Mouse (Mus musculus): ENCODE data around the gene Ptpn23. TPM values are rescaled to one million over a fixed set of nuclear protein-coding genes. Genes with fewer than 3 reads are reported as not detected.
"Not testable (repeated sequence)": the region's sequence is repeated elsewhere in the genome, so short reads cannot be mapped to it uniquely, and the experiment has no call there.

The Ptpn23 gene
- polyA plus RNA-seq, 1 experiment: 7.8 TPM

DNA sequence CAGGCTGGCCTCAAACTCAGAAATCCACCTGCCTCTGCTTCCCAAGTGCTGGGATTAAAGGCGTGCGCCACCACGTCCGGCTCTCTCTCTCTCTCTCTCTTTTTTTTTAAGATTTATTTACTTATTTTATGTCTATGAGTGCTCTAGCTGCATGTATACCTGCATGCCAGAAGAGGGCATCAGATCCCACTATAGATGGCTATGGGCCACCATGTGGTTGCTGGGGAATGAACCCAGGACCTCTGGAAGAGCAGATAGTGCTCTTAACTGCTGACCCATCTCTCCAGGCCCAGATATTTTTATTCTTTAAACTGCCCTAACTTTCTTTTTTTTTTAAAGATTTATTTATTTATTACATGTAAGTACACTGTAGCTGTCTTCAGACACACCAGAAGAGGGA lies 4.8 kb downstream of the Ptpn23 start:
- not testable (repeated sequence) for H3K4me1 ChIP-seq (ENCODE audit: control insufficient read depth, insufficient read depth, insufficient read length, low read length); H3K27ac ChIP-seq (replicated peaks; ENCODE audit: low read depth, low read length); H3K4me3 ChIP-seq (ENCODE audit: insufficient read depth, low read depth, low read length)

DNA sequence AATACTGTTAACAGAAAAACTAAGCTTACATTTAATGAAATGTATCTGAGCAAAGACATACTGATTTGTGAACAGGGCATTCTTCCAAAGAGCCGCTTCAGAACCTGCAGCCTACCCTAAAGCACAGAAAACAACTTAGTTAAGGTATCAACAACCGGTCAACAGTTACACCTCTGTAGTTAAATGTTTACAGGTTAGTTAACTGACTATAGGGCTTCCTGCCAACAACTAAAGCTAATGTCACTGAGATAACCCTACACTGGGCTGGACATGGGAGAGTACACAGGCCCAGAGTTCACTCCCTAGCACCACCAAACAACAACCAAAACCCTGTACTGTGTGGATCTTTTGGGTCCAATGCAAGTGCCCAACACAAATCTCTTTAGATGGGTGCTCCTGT lies 5.3 kb downstream of the Ptpn23 start:
- no peak overlapping the region for H3K4me3 ChIP-seq (ENCODE audit: insufficient read depth, low read depth, low read length)
- no peak overlapping the region for H3K27ac ChIP-seq (replicated peaks; ENCODE audit: low read depth, low read length)
- peaks cover 6% of the 10 kb centered on the region for H3K4me1 ChIP-seq (ENCODE audit: control insufficient read depth, insufficient read depth, insufficient read length, low read length)

DNA sequence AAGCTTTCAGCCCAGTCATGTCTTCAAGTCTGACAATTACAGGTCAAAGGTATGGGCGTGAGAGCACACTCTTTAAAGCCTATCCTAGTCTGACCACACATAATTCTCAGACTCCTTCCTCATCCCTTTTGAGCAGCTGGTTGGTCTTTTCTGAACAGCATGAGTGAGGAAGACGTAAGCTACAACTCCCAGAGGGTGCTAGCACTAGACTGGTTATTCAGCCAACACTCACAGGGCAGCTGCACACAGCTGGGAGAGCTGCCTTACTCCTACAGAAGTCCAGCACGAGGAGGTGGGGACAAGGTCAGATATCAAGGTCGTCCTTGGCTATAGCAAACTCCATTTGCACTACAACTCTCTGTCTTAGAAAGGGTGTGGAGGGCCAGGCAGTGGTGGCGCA lies 7.4 kb downstream of the Ptpn23 start:
- H3K27ac ChIP-seq (replicated peaks; ENCODE audit: low read depth, low read length): no peak overlapping the region
- peaks cover 4% of the 10 kb centered on the region; the same call in 1 of the 2 replicates for H3K4me1 ChIP-seq (ENCODE audit: control insufficient read depth, insufficient read depth, insufficient read length, low read length)
- no peak overlapping the region for H3K4me3 ChIP-seq (ENCODE audit: insufficient read depth, low read depth, low read length)

DNA sequence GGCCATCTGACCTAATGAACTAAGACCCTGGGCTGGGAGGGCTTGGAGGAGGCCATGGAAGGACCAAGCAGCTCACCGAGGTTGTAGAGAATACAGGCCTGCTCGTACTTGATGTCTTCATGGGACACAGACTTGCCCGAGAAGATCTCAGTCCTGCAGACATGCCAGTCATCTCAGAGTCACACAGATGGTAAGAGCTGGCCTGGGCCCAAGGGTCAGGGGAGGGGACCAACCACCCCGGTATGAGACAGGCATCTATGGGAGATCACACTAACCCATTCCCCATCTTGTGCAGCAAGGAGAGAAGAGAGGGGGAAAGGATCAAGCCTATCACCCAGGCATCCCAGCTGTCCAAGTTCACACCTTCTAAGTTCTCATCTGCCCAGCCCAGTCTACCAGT lies 14.7 kb downstream of the Ptpn23 start:
- Histone ChIP-seq H3K4me3 (ENCODE audit: insufficient read depth, low read depth, low read length) (no peak overlapping the region), H3K27ac (replicated peaks; ENCODE audit: low read depth, low read length) (no peak overlapping the region), H3K4me1 (ENCODE audit: control insufficient read depth, insufficient read depth, insufficient read length, low read length) (no peaks in the 10 kb centered on the region)

GRCm38 (mm10) chr9:110390843-110391242 lies 17.2 kb downstream of the Ptpn23 start:
- no peak overlapping the region for H3K27ac ChIP-seq (replicated peaks; ENCODE audit: low read depth, low read length)
- H3K4me3 ChIP-seq (ENCODE audit: insufficient read depth, low read depth, low read length): no peak overlapping the region
- no peaks in the 10 kb centered on the region for H3K4me1 ChIP-seq (ENCODE audit: control insufficient read depth, insufficient read depth, insufficient read length, low read length)

GRCm38 (mm10) chr9:110388011-110388410 lies 20.0 kb downstream of the Ptpn23 start:
- no peaks in the 10 kb centered on the region for H3K4me1 ChIP-seq (ENCODE audit: control insufficient read depth, insufficient read depth, insufficient read length, low read length)
- no peak overlapping the region for H3K4me3 ChIP-seq (ENCODE audit: insufficient read depth, low read depth, low read length)
- H3K27ac ChIP-seq (replicated peaks; ENCODE audit: low read depth, low read length): no peak overlapping the region

GRCm38 (mm10) chr9:110384369-110384929 lies 23.6 kb downstream of the Ptpn23 start:
- no peak overlapping the region for H3K27ac ChIP-seq (replicated peaks; ENCODE audit: low read depth, low read length)
- no peak overlapping the region for H3K4me3 ChIP-seq (ENCODE audit: insufficient read depth, low read depth, low read length)
- H3K4me1 ChIP-seq (ENCODE audit: control insufficient read depth, insufficient read depth, insufficient read length, low read length): no peaks in the 10 kb centered on the region

- H3K4me3 ChIP-seq (ENCODE audit: insufficient read depth, low read depth, low read length): no peak overlapping the region
- H3K27ac ChIP-seq (replicated peaks; ENCODE audit: low read depth, low read length): no peak overlapping the region
- no peaks in the 10 kb centered on the region for H3K4me1 ChIP-seq (ENCODE audit: control insufficient read depth, insufficient read depth, insufficient read length, low read length)
Observed at GRCm38 (mm10) chr9:110381292-110381691, 26.7 kb downstream of the Ptpn23 start.

DNA sequence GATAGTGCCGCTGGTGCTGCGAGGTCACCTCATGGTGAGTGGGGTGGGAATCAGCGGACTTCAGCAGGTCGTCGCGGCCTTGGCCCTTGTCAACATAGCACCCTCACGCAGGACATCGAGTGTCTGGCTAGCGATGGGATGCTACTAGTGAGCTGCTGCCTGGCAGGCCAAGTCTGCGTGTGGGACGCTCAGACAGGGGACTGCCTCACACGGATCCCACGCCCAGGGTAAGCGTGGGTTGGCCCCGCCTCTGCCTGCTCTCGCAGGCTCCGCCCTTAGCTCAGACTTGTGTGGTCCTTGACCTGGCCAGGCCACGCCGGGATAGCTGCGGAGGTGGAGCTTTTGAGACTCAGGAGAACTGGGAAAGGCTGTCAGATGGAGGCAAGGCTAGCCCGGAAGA lies 27.4 kb downstream of the Ptpn23 start:
- Histone ChIP-seq H3K4me3 (ENCODE audit: insufficient read depth, low read depth, low read length) (no peak overlapping the region), H3K27ac (replicated peaks; ENCODE audit: low read depth, low read length) (no peak overlapping the region), H3K4me1 (ENCODE audit: control insufficient read depth, insufficient read depth, insufficient read length, low read length) (no peaks in the 10 kb centered on the region)

DNA sequence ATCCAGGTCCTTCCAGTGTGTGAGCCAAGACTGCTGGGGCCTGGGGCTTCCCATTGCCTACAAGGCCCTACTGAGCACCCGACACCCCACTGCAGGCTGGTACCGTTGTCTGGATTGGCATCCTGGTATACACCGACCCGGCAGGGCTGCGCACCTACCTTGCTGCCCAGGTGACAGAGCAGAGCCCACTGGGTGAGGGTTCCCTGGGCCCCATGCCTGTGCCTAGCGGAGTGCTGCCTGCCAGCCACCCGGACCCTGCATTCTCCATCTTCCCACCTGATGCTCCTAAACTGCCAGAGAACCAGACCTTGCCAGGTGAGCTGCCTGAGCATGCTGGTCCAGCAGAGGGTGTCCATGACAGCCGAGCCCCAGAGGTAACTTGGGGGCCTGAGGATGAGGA lies 28.7 kb downstream of the Ptpn23 start:
- Histone ChIP-seq H3K4me1 (ENCODE audit: control insufficient read depth, insufficient read depth, insufficient read length, low read length) (no peaks in the 10 kb centered on the region), H3K27ac (replicated peaks; ENCODE audit: low read depth, low read length) (no peak overlapping the region), H3K4me3 (ENCODE audit: insufficient read depth, low read depth, low read length) (no peak overlapping the region)

- not testable (repeated sequence) for H3K4me1 ChIP-seq (ENCODE audit: control insufficient read depth, insufficient read depth, insufficient read length, low read length); H3K27ac ChIP-seq (replicated peaks; ENCODE audit: low read depth, low read length); H3K4me3 ChIP-seq (ENCODE audit: insufficient read depth, low read depth, low read length)
Observed at GRCm38 (mm10) chr9:110377655-110378054, 30.4 kb downstream of the Ptpn23 start.

GRCm38 (mm10) chr9:110375668-110376067 lies 32.3 kb downstream of the Ptpn23 start:
- no peak overlapping the region for H3K4me3 ChIP-seq (ENCODE audit: insufficient read depth, low read depth, low read length)
- no peaks in the 10 kb centered on the region for H3K4me1 ChIP-seq (ENCODE audit: control insufficient read depth, insufficient read depth, insufficient read length, low read length)
- no peak overlapping the region for H3K27ac ChIP-seq (replicated peaks; ENCODE audit: low read depth, low read length)

GRCm38 (mm10) chr9:110373871-110374270 lies 34.1 kb downstream of the Ptpn23 start:
- H3K4me3 ChIP-seq (ENCODE audit: insufficient read depth, low read depth, low read length): no peak overlapping the region
- H3K27ac ChIP-seq (replicated peaks; ENCODE audit: low read depth, low read length): no peak overlapping the region
- no peaks in the 10 kb centered on the region for H3K4me1 ChIP-seq (ENCODE audit: control insufficient read depth, insufficient read depth, insufficient read length, low read length)

DNA sequence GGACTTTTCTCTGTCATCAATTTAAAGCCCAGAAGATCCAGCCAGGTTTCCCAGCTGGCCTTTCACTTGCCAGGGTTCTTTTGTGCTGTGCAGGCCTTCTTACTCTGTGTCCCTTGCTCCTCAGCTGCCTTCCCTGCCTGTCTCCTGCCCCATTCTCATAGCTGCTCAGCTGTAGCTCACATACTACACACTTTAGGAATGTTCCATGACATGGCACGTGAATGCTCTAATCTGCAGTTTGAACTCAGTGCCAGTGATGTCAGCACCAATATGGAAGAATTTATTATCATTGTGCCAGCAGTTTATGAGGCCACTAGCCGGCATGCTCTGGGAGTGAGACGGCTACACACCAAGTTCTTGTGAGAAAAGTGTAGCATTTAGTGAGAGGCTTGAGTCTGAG lies 38.2 kb downstream of the Ptpn23 start:
- H3K4me3 ChIP-seq (ENCODE audit: insufficient read depth, low read depth, low read length): no peak overlapping the region
- 0 out of 2 replicates have a peak, but pooled peaks cover 3% of the 10 kb centered on the region for H3K4me1 ChIP-seq (ENCODE audit: control insufficient read depth, insufficient read depth, insufficient read length, low read length)
- H3K27ac ChIP-seq (replicated peaks; ENCODE audit: low read depth, low read length): no peak overlapping the region

- Histone ChIP-seq H3K27ac (replicated peaks; ENCODE audit: low read depth, low read length) (no peak overlapping the region), H3K4me1 (ENCODE audit: control insufficient read depth, insufficient read depth, insufficient read length, low read length) (0 out of 2 replicates have a peak, but pooled peaks cover 3% of the 10 kb centered on the region), H3K4me3 (ENCODE audit: insufficient read depth, low read depth, low read length) (no peak overlapping the region)
Observed at GRCm38 (mm10) chr9:110366746-110367145, 41.3 kb downstream of the Ptpn23 start.

DNA sequence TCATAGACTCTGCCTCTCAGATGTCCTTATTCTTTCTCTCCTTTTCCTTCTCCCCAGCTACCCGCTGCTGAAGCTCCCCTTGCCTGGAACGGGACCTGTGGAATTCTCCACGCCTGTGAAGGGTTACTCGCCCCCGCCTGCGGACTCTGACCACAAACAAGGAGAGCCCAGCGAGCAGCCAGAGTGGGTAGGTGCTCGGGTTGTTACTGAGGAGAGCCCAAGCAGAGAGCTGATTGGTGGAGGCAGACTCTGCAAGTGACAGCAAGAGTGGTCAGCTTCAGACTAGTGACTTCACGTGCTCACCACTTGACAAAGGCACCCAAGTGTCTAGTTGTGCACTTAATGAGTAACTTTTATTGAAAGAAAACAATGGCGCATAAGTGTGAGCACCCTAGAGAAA lies 45.7 kb downstream of the Ptpn23 start:
- Histone ChIP-seq H3K4me3 (ENCODE audit: insufficient read depth, low read depth, low read length) (no peak overlapping the region), H3K27ac (replicated peaks; ENCODE audit: low read depth, low read length) (no peak overlapping the region), H3K4me1 (ENCODE audit: control insufficient read depth, insufficient read depth, insufficient read length, low read length) (0 out of 2 replicates have a peak, but pooled peaks cover 3% of the 10 kb centered on the region)

GRCm38 (mm10) chr9:110361299-110361698 lies 46.7 kb downstream of the Ptpn23 start:
- Histone ChIP-seq H3K4me1 (ENCODE audit: control insufficient read depth, insufficient read depth, insufficient read length, low read length) (no peaks in the 10 kb centered on the region), H3K27ac (replicated peaks; ENCODE audit: low read depth, low read length) (no peak overlapping the region), H3K4me3 (ENCODE audit: insufficient read depth, low read depth, low read length) (no peak overlapping the region)

Measured in brown adipose tissue, adult 24 weeks (tissue).